Mouse (Mus musculus) telencephalon, adult 2 months (tissue): Measurements from ENCODE around the gene Cpxcr1.

Source experiments
- DNase-seq: peaks from one replicate; pipeline ENCODE4 v3.0.0-alpha.2; 2011; ENCODE audit warnings: low read depth, low spot score

The Cpxcr1 gene

DNA sequence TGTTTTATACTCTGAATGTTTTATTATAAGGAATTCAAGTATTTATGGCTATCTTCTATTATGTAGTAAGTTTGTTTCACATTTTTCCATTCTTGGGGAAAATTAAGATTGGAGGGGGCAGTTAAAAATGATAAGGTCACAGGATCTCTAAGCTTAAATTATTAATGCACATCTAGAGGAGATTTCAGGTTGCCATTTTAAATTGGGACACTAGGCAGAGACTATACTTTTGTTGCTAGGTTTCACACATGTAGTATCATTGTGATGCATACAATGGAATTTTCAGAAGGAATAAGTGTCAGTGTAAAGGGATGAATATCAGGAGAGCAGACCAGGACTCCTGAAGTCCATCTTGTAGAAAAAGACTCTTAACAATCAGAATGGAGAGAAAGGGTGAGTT, at the start of gene Cpxcr1:
Gene Cpxcr1, plus strand, starts transcription at position 301 of the 400 bp plus-strand sequence.
- no peak for DNase-seq
